Mouse (Mus musculus): Measurements from ENCODE around the gene Olfr1373. TPM values are rescaled to one million over a fixed set of nuclear protein-coding genes. Genes with fewer than 3 reads are reported as not detected.
"Not testable (repeated sequence)": the region's sequence is repeated elsewhere in the genome, so short reads cannot be mapped to it uniquely, and the experiment has no call there.

Gene Olfr1373
- polyA plus RNA-seq, 1 experiment: not detected

DNA sequence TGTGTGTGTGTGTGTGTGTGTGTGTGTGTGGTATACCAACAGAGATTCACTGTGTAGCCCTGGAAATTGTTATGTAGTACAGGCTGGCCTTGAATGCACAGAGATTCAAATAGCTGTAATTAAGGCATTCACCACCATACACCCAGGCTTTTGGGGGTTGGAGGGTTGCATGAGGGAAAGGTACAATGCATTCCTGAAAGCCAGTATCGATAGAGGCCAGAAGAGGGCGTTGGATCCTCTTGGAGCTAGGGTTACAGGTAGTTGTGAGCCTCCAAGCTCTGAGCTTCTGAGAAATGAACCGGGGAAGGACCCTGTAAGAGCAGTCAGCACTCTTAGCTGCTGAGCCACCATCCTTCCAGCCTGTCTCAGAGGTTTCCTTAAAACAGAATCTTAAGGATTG, 16.2 kb downstream of the Olfr1373 start:
- Histone ChIP-seq H3K4me3 (replicated peaks; ENCODE audit: extremely low read depth, low read depth, low read length) (no peak overlapping the region), H3K4me1 (ENCODE audit: control insufficient read depth, insufficient read depth, low read length) (peaks cover 2% of the 10 kb centered on the region; the same call in 1 of the 2 replicates)
- TF ChIP-seq CTCF (IDR thresholded peaks at IDR 0.05; ENCODE audit: insufficient read depth, low read length) (no peak), POLR2A (IDR thresholded peaks at IDR 0.05; ENCODE audit: borderline replicate concordance, extremely low read depth, low read depth, low read length) (no peak)
- no peak for DNase-seq
- 25% methylated on average over 3 of the region's 3 CpGs for WGBS

DNA sequence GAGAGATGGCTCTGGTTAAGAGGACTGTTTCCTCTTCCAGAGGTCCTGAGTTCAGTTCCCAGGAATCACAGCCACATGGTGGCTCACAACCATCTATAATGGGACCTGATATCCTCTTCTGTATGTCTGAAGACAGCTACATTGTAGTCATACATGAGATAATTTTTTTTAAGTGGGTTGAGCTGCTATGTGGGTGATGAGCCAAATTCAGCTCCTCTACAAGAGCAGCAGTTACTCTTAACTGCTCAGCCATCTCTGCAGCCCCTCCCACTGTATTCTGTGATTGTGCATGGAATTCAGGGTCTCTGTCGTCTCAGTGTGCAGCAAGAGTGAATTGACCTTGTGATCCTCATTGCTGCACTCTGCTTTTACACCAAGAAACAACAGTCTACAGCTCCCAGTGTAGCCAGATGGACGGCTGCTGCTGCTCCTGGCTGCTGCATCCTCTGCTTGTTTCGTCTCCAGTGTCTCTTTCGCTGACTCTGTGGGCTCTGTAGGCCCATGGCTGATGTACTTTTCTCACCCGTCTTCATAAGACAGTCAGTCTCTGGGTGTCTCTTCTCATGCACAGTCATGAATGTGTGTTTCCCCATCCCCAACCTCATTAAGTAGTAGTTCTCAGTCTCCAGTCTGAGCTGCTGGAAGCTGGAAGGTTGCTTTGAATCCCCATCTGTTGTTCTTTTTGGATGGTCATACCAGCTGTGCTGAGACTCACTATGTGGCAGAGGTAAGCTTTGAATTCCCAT, 16.8 kb downstream of the Olfr1373 start:
- Histone ChIP-seq H3K4me3 (replicated peaks; ENCODE audit: extremely low read depth, low read depth, low read length) (no peak overlapping the region), H3K4me1 (ENCODE audit: control insufficient read depth, insufficient read depth, low read length) (peaks cover 2% of the 10 kb centered on the region; the same call in 1 of the 2 replicates)
- WGBS: 61% methylated on average over 5 of the region's 5 CpGs
- TF ChIP-seq CTCF (IDR thresholded peaks at IDR 0.05; ENCODE audit: insufficient read depth, low read length) (no peak), POLR2A (IDR thresholded peaks at IDR 0.05; ENCODE audit: borderline replicate concordance, extremely low read depth, low read depth, low read length) (no peak)
- no peak for DNase-seq

DNA sequence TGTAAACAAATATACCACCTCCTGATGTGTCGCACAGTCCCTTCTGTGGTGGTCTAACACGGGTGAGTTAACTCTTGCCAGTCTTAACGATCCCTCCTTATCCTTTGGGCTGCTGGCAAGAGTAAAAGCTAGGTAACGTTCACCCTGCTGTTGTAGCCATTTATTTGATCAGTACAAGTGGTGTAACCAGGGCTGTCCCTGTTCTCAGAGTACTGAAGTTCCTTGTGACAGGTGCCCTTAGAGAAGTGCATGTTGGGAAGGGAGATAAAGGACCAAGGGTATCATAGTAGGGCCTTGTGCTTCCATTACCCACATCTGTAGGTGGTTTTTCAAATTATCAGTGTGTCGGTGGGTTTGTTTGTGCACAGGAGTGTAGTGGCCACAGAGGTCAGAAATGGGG, 17.6 kb downstream of the Olfr1373 start:
- no peak for TF ChIP-seq POLR2A (IDR thresholded peaks at IDR 0.05; ENCODE audit: borderline replicate concordance, extremely low read depth, low read depth, low read length)
- TF ChIP-seq CTCF (IDR thresholded peaks at IDR 0.05; ENCODE audit: insufficient read depth, low read length): no peak
- WGBS: 56% methylated on average over 5 of the region's 5 CpGs
- DNase-seq: no peak
- Histone ChIP-seq H3K4me3 (replicated peaks; ENCODE audit: extremely low read depth, low read depth, low read length) (no peak overlapping the region), H3K4me1 (ENCODE audit: control insufficient read depth, insufficient read depth, low read length) (peaks cover 2% of the 10 kb centered on the region; the same call in 1 of the 2 replicates)

DNA sequence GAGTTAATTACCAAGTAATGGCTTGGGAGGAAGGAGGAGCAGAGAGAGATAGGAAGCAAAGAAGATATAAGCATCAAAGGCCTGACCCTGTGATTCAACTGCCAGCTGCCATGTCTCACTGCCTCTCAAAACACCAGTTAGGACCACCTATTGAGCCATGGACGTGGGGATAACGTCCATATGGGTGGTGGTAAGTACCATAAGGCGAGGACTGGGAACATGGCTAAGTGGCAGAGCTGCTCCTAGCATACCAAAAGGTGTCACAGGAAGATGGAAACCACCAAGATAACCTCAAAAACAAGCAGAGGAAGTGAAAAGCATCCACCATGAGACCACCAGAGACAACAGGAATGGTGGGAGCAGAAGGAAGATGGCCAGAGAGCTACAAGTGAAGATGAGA, 18.2 kb downstream of the Olfr1373 start:
- no peak for DNase-seq
- 60% methylated on average over 3 of the region's 3 CpGs for WGBS
- H3K4me3 ChIP-seq (replicated peaks; ENCODE audit: extremely low read depth, low read depth, low read length): no peak overlapping the region

DNA sequence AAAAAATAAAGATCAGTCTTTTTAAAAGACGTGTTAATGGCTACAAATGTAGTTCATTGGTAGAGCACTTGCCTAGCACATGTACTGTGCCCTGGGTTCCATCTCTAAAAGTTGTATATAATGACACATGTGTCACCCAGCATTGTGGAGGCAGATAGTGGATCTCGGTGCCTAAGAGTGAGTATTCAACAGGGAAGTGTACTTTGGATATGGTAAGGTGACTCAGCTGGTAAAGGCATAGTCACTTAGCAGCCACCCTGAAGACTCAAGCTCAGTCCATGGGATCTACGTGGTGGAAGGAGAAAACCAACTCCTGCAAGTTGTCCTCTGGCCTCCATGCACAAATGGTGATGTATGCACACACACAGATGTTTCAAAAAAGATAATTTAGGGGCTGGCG, 20.9 kb downstream of the Olfr1373 start:
- 90% methylated on average over 4 of the region's 4 CpGs for WGBS
- no peak for TF ChIP-seq CTCF (IDR thresholded peaks at IDR 0.05; ENCODE audit: insufficient read depth, low read length)
- TF ChIP-seq POLR2A (IDR thresholded peaks at IDR 0.05; ENCODE audit: borderline replicate concordance, extremely low read depth, low read depth, low read length): no peak
- H3K4me1 ChIP-seq (ENCODE audit: control insufficient read depth, insufficient read depth, low read length): peaks cover 2% of the 10 kb centered on the region; the same call in 1 of the 2 replicates
- no peak for DNase-seq
- H3K4me3 ChIP-seq (replicated peaks; ENCODE audit: extremely low read depth, low read depth, low read length): no peak overlapping the region

More for the DNA sequence above, 18.2 kb downstream of the Olfr1373 start:
- peaks cover 2% of the 10 kb centered on the region; the same call in 1 of the 2 replicates for H3K4me1 ChIP-seq (ENCODE audit: control insufficient read depth, insufficient read depth, low read length)
- TF ChIP-seq CTCF (IDR thresholded peaks at IDR 0.05; ENCODE audit: insufficient read depth, low read length) (no peak), POLR2A (IDR thresholded peaks at IDR 0.05; ENCODE audit: borderline replicate concordance, extremely low read depth, low read depth, low read length) (no peak)

DNA sequence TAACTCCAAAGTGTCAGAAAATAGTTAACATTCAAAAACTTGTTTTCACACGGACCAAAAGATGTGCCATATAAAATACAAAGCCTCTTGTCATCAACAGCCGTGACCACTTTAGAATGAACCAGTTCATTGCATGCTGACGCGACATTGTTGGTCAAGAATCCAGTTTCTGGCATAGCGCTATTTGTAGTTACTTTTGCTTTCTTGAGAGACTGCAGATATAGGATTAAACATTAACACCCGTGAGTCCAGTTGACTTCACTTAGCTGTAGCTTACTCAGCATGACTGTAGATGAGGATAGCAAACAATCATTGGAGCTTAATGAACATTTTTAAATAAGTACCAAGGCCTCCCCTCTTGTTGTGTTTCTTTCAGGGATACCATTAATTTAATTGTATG, 23.3 kb downstream of the Olfr1373 start:
- WGBS: 85% methylated on average over 6 of the region's 6 CpGs
- no peak for TF ChIP-seq CTCF (IDR thresholded peaks at IDR 0.05; ENCODE audit: insufficient read depth, low read length)
- TF ChIP-seq POLR2A (IDR thresholded peaks at IDR 0.05; ENCODE audit: borderline replicate concordance, extremely low read depth, low read depth, low read length): no peak

DNA sequence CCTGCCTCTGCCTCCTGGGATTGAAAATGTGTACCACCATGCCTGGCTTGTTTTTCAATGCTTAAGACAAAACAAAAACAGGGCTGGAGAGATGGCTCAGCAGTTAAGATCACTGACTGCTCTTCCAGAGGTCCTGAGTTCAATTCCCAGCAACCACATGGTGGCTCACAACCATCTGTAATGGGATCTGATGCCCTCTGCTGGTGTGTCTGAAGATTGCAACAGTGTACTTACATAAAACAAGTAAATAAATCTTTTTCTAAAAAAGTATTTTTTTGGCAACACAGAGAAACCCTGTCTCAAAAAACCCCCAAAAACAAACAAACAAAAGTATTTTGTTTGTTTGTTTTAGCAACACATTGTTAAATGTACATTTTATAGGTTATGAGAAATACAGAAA, 24.9 kb downstream of the Olfr1373 start:
- not testable (repeated sequence) for H3K4me1 ChIP-seq (ENCODE audit: control insufficient read depth, insufficient read depth, low read length); H3K4me3 ChIP-seq (replicated peaks; ENCODE audit: extremely low read depth, low read depth, low read length); DNase-seq
- peak; percentile 1; the same call in 1 of the 2 replicates for TF ChIP-seq CTCF (IDR thresholded peaks at IDR 0.05; ENCODE audit: insufficient read depth, low read length)

More for the DNA sequence above, 23.3 kb downstream of the Olfr1373 start:
- H3K4me3 ChIP-seq (replicated peaks; ENCODE audit: extremely low read depth, low read depth, low read length): no peak overlapping the region
- H3K4me1 ChIP-seq (ENCODE audit: control insufficient read depth, insufficient read depth, low read length): no peaks in the 10 kb centered on the region
- DNase-seq: no peak

DNA sequence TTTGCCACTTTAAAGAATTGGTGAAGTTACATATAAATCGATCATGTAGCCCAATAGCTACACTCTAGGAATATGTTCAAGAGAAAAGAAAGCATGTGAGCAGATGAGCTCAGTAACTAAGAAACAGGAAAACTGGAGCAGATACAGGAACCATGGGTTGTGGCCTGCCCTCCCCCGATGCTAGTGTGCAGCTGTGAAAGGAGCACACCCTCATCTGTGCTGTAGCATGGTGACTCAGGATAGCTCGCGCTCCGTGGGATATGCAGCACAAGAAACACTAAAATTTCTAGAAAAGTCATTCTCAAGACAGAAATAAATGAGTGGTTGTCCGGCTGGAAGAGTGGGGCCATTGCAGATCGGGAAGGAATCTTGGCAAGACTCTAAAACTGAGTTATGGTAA, 28.2 kb downstream of the Olfr1373 start:
- TF ChIP-seq CTCF (IDR thresholded peaks at IDR 0.05; ENCODE audit: insufficient read depth, low read length): no peak
- TF ChIP-seq POLR2A (IDR thresholded peaks at IDR 0.05; ENCODE audit: borderline replicate concordance, extremely low read depth, low read depth, low read length): no peak
- 85% methylated on average over 7 of the region's 7 CpGs for WGBS
- Histone ChIP-seq H3K4me3 (replicated peaks; ENCODE audit: extremely low read depth, low read depth, low read length) (no peak overlapping the region), H3K4me1 (ENCODE audit: control insufficient read depth, insufficient read depth, low read length) (no peaks in the 10 kb centered on the region)
- DNase-seq: no peak

DNA sequence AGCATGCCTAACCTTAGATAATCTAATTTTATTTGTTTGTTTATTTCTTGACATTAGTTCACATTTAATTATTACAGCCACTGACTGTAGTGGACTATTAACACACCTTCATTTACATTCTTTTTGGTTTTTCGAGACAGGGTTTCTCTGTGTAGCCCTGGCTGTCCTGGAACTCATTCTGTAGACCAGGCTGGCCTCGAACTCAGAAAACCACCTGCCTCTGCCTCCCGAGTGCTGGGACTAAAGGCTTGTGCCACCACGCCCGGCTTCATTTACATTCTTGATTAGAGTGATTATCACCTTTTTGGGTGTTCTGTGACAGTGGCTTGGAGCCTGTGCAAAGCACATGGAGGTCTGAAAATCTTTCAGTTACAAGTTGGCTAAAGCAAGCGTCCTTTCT, 29.2 kb downstream of the Olfr1373 start:
- 91% methylated on average over 6 of the region's 6 CpGs for WGBS
- not testable (repeated sequence) for H3K4me3 ChIP-seq (replicated peaks; ENCODE audit: extremely low read depth, low read depth, low read length); H3K4me1 ChIP-seq (ENCODE audit: control insufficient read depth, insufficient read depth, low read length); DNase-seq

DNA sequence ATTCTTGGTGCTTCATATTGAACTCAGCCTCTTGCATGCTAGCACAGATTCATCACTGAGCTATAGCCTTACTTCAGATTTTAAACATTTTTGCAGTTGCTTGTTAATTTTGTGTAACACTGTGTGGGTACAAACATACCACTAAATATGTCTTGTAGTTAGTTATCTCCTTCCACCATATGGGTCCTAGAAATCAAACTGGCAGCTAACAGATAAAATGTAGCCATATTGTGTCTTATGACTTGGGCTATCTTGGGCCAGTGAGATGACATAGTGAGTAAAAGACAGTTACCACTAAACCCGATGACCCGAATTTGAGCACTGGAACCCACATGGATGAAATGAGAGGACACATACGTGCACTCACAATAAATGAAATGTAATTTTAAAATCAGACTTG, 29.8 kb downstream of the Olfr1373 start:
- Histone ChIP-seq H3K4me3 (replicated peaks; ENCODE audit: extremely low read depth, low read depth, low read length) (no peak overlapping the region), H3K4me1 (ENCODE audit: control insufficient read depth, insufficient read depth, low read length) (no peaks in the 10 kb centered on the region)
- no peak for DNase-seq
- no peak for TF ChIP-seq POLR2A (IDR thresholded peaks at IDR 0.05; ENCODE audit: borderline replicate concordance, extremely low read depth, low read depth, low read length)
- TF ChIP-seq CTCF (IDR thresholded peaks at IDR 0.05; ENCODE audit: insufficient read depth, low read length): no peak
- WGBS: 95% methylated on average over 3 of the region's 3 CpGs
